8 mouse cellular contexts compared by ENCODE assay signal in genomic region chr3:158210026-158210425, GRCm38 (mm10).
A peak's percentile ranks its signal among the peaks of the same experiment; 100 is the strongest.
DNase-seq lines count a peak whose midpoint lies in the region; ATAC-seq and TF ChIP-seq lines count a peak whose summit lies in the region.

No protein-coding gene starts in this region.

- no peak overlapping the region for H3K4me2 ChIP-seq in limb, embryonic 13.5 days (replicated peaks)

- intact Hi-C loops in heart, adult 2 months (cut with DNase I): no loop called here

- no peaks in the 10 kb centered on the region for H3K4me1 ChIP-seq in heart, adult 2 months (ENCODE audit: control insufficient read depth, insufficient read depth, low read length)
- no peaks in the 10 kb centered on the region for H3K4me1 ChIP-seq in MEL (ENCODE audit: control insufficient read depth in 1 of 2, insufficient read depth in 2 of 2, low read length in 2 of 2)
- H3K4me1 ChIP-seq in limb, embryonic 13.5 days: no peaks in the 10 kb centered on the region

- no peaks in the 10 kb centered on the region for H3K27me3 ChIP-seq in heart, adult 2 months (ENCODE audit: control insufficient read depth, insufficient read depth, low read length)
- H3K27me3 ChIP-seq in MEL (ENCODE audit: control insufficient read depth in 1 of 2, insufficient read depth in 2 of 2, low read length in 2 of 2): no peaks in the 10 kb centered on the region
- no peaks in the 10 kb centered on the region; the same call in 1 of the 2 replicates for H3K27me3 ChIP-seq in limb, embryonic 13.5 days

- no peaks in the 10 kb centered on the region for H3K9me3 ChIP-seq in MEL (replicated peaks; ENCODE audit: insufficient read depth, low read length)
- no peaks in the 10 kb centered on the region for H3K9me3 ChIP-seq in limb, embryonic 13.5 days

- no peak for DNase-seq in heart, adult 2 months
- DNase-seq in heart, adult 11 months: no peak
- peak; percentile 37 for DNase-seq in MEL (ENCODE audit: low read depth, low spot score)
- DNase-seq in embryo, embryonic 11 days: peak; percentile 59
- DNase-seq in hindlimb bud, embryonic 11.5 days (ENCODE audit: extremely low spot score, low read depth, low spot score): peak; percentile 20
- peak; percentile 43 to 46 for DNase-seq in right cerebral cortex, postnatal 10 days (ENCODE audit: low spot score in 2 of 2)
- DNase-seq in thymus, postnatal 0 days (ENCODE audit: low spot score): no peak

- peak; percentile 62 for TF ChIP-seq RAD21 in MEL (IDR thresholded peaks at IDR 0.05; ENCODE audit: low read depth, low read length)

- no peak for TF ChIP-seq POLR2A in heart, adult 2 months (IDR thresholded peaks at IDR 0.05; ENCODE audit: insufficient read depth, low read depth, low read length)
- TF ChIP-seq POLR2A in MEL (IDR thresholded peaks at IDR 0.05; ENCODE audit: control insufficient read depth in 1 of 2, insufficient read depth in 1 of 2, low read depth in 1 of 2, low read length in 2 of 2, poor library complexity in 1 of 2): no peak

- no peaks in the 10 kb centered on the region for H3K36me3 ChIP-seq in heart, adult 2 months (ENCODE audit: control insufficient read depth, insufficient read depth, low read length)
- H3K36me3 ChIP-seq in MEL (ENCODE audit: control insufficient read depth in 1 of 2, insufficient read depth in 2 of 2, low read length in 2 of 2): no peaks in the 10 kb centered on the region
- no peaks in the 10 kb centered on the region for H3K36me3 ChIP-seq in limb, embryonic 13.5 days

- peak; percentile 40; the same call in 1 of the 2 replicates for ATAC-seq in limb, embryonic 13.5 days (ENCODE audit: low FRiP score, low read depth)

- H3K9ac ChIP-seq in heart, adult 2 months (ENCODE audit: low read depth, low read length): no peak overlapping the region
- no peak overlapping the region for H3K9ac ChIP-seq in MEL (ENCODE audit: control insufficient read depth, low read depth, low read length, poor library complexity, severe bottlenecking)
- H3K9ac ChIP-seq in limb, embryonic 13.5 days: no peak overlapping the region

- TF ChIP-seq EP300 in heart, adult 2 months (IDR thresholded peaks at IDR 0.05; ENCODE audit: insufficient read depth, low read depth, low read length): no peak
- no peak for TF ChIP-seq EP300 in MEL (IDR thresholded peaks at IDR 0.05; ENCODE audit: low read depth in 1 of 2, low read length in 2 of 2)

- no peak overlapping the region for H3K4me3 ChIP-seq in heart, adult 2 months
- no peak overlapping the region for H3K4me3 ChIP-seq in MEL (ENCODE audit: control insufficient read depth in 1 of 2, insufficient read depth in 1 of 2, low read depth in 2 of 2, low read length in 2 of 2)
- H3K4me3 ChIP-seq in limb, embryonic 13.5 days: no peak overlapping the region

- peak; percentile 41 for TF ChIP-seq CTCF in heart, adult 2 months (IDR thresholded peaks at IDR 0.05)
- peak; percentile 35 to 56 (median 38); a peak in 5 of 6 replicates for TF ChIP-seq CTCF in MEL (IDR thresholded peaks at IDR 0.05 in 2 of 3, conservative IDR thresholded peaks at IDR 0.05 in 1 of 3; ENCODE audit: control insufficient read depth in 1 of 3, insufficient read depth in 1 of 3, low read depth in 2 of 3, low read length in 3 of 3, poor library complexity in 1 of 3, severe bottlenecking in 1 of 3)

- H3K79me2 ChIP-seq in heart, adult 2 months (replicated peaks; ENCODE audit: control insufficient read depth, insufficient read depth, low read length): no peaks in the 10 kb centered on the region
- no peaks in the 10 kb centered on the region for H3K79me2 ChIP-seq in MEL (ENCODE audit: control insufficient read depth, insufficient read depth, low read length, poor library complexity)

- 10% methylated on average over 2 of the region's 2 CpGs for WGBS in heart, adult 2 months
- 4% methylated on average over 2 of the region's 2 CpGs for WGBS in limb, embryonic 13.5 days

- no peak overlapping the region for H3K27ac ChIP-seq in heart, adult 2 months
- H3K27ac ChIP-seq in MEL (ENCODE audit: control insufficient read depth, low read depth, low read length): no peak overlapping the region
- no peak overlapping the region for H3K27ac ChIP-seq in limb, embryonic 13.5 days

TF ChIP-seq in MEL, 35 proteins besides CTCF, POLR2A, EP300 and RAD21:
- TF ChIP-seq SMC3 (IDR thresholded peaks at IDR 0.05; ENCODE audit: low read depth, low read length): peak; percentile 69
- no peak for TF ChIP-seq USF1 (IDR thresholded peaks at IDR 0.05; ENCODE audit: low read depth, low read length)
- no peak for TF ChIP-seq ZKSCAN1 (IDR thresholded peaks at IDR 0.05; ENCODE audit: low read depth, low read length)
- peak; percentile 54; the same call in 1 of the 2 replicates for TF ChIP-seq ZC3H11A (IDR thresholded peaks at IDR 0.05; ENCODE audit: low read depth, low read length)

Comparison
In these comparisons a context has a peak if more than half of its experiments do, and no peak if none do; other contexts are left out.
1. DNase-seq: peak in MEL (single experiment), embryo, embryonic 11 days (single experiment), hindlimb bud, embryonic 11.5 days (single experiment) and right cerebral cortex, postnatal 10 days (2 of 2); none in heart, adult 2 months (0 of 2), heart, adult 11 months (single experiment) and thymus, postnatal 0 days (single experiment).